Mouse (Mus musculus) cerebellum, adult 8-10 months (tissue): ENCODE results near the gene Amer3.
"Not testable (repeated sequence)": the region's sequence is repeated elsewhere in the genome, so short reads cannot be mapped to it uniquely, and the experiment has no call there.

Source experiments
- DNase-seq: peaks from one replicate; pipeline ENCODE4 v3.0.0; 2022

The Amer3 gene

GRCm38 (mm10) chr1:34578851-34579781 is at the start of gene Amer3:
Amer3 (plus strand) TSS chr1:34579657.
- peak; percentile 89 for DNase-seq

- DNase-seq, result not testable (repeated sequence)
Measured at GRCm38 (mm10) chr1:34534574-34534973, 44.9 kb upstream of the Amer3 start.

DNA sequence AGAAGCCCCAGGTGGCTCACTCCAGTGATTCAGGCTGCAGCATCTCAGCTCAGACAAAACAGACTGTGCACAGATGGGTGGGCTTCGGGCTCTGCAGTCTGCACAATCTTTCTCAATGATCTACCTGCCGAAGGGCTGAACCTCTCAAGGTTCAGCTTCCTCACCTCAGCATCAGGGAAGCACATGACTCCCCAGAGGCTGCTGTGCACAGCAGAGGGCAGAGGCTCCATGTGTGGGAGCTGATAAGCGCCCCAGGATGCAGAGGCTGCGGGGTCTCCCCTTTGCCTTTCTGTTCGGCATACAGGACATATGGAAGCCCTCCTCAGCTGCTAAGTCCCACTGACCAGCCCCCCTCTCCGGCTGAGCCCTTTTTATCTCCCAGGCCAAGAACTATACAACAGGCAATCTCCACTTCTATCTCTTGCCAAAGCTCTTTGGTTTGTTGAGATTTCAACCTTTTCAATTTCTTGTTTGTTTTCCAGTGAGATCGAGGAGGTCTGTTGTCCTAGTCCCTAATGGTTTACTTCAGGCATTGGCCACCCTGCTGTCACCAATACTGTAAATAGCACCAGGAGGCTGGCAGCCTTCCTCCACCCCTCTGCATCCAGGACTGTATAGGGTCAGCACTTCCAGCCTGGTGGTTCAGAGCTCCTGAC is 44.3 kb upstream of the Amer3 start, which contains the start of gene Cfc1:
Cfc1 (plus strand) TSS at position 606 of the 656 bp plus-strand sequence.
- DNase-seq, result not testable (repeated sequence)

GRCm38 (mm10) chr1:34536291-34536766 is 43.1 kb upstream of the Amer3 start:
- no peak for DNase-seq

- DNase-seq, result no peak
Measured at GRCm38 (mm10) chr1:34536767-34537485, 42.5 kb upstream of the Amer3 start.

GRCm38 (mm10) chr1:34547074-34547473 is 32.4 kb upstream of the Amer3 start:
- no peak for DNase-seq

DNA sequence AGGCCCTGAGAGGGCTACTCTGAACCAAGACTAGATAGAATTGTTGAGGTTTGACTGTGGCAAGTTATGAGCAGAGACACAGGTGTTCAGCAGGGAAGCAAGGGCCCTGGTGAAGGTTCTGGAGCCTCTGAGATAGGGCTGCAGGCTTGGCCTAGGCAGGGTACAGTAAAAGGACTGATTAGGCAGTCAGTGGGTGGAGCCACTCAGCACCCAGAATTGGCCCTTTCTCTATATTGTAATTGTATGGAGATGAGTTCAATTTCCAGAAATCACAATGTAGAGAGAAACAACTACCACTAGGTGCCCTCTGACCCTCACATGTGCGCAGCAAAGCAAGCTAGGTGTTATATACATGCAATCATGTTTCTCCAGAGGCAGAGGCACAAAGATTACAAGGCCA is 25.8 kb upstream of the Amer3 start:
- DNase-seq, result no peak

DNA sequence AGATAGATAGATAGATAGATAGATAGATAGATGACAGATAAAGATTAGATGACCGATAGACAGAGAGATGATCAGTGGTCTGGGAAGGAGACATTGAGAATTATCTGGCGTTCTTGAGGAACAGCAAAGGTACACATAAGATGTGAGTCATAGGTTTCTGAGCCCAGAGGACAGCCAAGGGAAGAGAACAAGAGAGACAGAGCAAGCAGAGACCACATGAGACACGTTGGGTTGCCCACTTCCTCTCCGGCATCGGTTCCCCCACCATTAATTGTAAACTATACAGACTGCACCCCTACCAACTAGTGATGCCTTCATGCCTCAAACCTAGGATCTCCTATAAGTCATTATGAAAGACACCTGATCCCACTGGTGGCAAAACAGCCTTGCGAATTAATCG is 25.2 kb upstream of the Amer3 start:
- no peak for DNase-seq

- no peak for DNase-seq
Measured at GRCm38 (mm10) chr1:34560843-34561242, 18.6 kb upstream of the Amer3 start, which contains the start of gene Prss40. Prss40 (minus strand) TSS chr1:34560943.

DNA sequence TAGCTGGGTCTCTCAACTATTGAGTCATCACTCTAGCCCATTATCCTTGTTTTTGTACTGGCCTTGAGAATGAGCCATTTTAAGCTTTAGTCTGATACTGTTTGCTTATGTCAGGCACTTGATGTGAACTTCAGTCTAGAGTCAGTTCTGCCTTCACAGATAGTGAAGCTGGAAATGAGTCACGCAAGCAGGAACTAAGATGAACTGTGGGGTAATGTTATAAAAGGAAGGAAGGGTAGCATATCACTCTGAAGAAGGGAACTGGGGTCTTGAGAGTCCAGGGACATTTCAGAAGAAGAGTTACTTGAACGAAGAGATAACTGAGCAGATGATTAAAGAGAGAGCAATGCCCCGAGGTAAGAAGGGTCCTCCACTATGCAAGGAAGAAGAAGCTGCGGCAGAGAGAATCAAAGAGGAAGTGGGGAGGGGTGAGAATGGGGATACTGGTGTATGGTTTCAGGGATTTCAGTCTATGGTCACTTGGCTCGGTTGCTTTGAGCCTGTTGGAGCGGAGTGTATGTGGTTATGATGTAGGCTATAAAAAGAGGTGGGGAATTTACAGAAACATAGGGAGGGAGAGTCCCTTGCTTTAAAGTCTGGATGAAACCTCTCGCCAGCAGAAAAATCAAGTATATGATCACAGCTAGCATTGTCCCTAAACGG is 14.9 kb upstream of the Amer3 start:
- no peak for DNase-seq

DNA sequence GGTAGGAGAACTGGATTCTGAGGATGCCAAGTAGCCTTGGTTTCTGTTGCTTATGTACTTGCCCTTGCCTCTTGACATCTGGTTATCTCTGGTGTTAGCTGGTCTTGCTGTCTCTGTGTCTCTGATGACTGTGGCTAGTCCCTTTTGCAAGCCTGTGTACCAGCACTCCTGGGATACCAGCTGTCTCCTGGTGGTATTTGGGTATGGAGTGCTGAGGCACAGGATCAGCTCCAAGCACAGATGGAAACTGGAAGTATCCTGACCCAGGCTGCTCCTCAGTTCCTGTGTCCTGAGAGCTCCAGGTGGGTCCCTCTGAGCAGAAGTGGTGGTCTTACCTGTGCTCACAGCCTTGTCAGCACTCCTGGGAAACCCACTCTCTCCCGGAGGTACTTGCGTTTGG is 11.3 kb upstream of the Amer3 start:
- DNase-seq, result no peak

DNA sequence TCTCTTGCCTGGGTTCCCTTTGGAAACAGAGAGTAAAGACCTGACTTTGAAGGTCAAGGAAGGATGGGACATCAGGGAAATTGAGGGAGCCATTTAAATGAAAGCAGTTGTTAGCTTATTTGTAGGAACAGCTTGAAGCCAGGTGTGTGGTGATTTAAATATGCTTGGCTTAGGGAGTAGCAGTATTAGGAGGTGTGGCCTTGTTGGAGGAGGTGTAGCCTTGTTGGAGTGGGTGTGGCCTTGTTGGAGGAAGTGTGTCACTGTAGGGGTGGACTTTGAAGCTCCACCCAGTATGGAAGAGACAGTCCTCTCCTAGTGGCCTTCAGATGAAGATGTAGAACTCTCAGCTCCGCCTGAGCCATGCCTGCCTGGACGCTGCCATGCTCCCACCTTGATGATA is 9.6 kb upstream of the Amer3 start:
- DNase-seq, result no peak

GRCm38 (mm10) chr1:34571431-34571830 is 8.0 kb upstream of the Amer3 start:
- DNase-seq, result no peak

GRCm38 (mm10) chr1:34573221-34573620 is 6.2 kb upstream of the Amer3 start:
- DNase-seq, result no peak

DNA sequence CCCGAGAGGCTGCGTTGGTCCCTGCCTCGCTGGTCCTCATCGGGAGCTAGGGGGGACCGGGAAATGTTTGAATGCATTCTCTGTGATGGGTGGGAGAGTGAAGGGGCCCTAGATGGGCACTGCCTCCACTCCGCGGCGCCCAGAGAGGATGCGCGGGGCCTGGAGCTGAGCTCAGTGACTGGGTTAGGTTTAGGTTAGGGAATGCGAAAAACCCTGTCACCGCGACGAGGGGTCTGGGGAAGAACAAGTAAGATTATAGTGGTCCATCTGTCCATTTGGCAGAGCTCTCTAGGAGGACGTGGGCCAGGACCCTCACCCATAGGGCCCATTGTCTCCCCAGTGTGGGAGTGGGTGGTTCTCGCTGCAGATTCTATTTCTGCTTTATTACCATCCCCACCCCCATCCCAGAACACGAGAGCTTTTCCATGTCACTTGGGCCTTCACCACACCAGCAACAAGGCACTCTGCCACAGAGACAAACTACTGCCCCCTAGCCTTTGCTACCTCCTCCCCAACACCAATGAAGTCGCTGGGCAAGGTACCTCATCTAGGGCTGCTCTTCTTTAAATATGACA is 412 bp downstream of the Amer3 start:
- no peak for DNase-seq

GRCm38 (mm10) chr1:34582218-34582617 is 2.8 kb downstream of the Amer3 start:
- no peak for DNase-seq

- peak; percentile 97 for DNase-seq
Measured at GRCm38 (mm10) chr1:34583821-34584263, 4.4 kb downstream of the Amer3 start.

GRCm38 (mm10) chr1:34584736-34585135 is 5.3 kb downstream of the Amer3 start:
- peak; percentile 55 for DNase-seq

DNA sequence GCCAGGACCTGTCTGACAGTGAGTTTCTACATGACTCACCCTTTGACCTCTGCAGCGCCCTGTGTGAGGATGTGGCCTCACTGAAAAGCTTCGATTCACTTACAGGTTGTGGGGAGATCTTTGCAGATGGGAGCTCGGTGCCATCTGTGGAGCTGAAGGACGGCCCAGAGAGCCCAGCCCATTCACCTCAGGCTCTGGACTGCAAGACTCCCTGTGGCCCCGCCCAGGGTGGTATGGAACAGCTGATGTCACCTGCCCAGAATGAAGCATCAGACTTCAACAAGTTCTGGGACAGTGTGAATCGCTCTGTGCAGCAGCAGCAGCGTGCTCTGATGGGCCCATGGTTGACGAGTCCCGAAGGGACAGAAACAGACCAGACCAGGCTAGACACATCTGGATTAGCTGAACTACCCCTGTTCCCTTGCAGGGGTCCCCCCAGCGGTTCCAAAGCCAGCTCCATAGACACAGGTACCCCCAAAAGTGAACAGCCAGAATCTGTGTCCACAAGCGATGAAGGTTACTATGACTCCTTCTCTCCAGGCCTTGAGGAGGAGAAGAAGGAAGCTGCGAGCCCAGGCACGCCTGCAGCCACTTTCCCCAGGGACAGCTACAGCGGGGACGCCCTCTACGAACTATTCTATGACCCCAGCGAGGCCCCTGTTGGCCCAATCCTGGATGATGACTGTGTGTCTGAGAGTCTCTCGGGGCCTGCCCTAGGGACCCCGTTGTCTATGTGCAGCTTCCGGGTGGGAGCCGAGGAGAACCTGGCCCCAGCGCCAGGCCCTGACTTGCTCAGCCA is 8.0 kb downstream of the Amer3 start:
- DNase-seq, result no peak

GRCm38 (mm10) chr1:34600000-34600399 is 20.5 kb downstream of the Amer3 start:
- no peak for DNase-seq
